Mouse (Mus musculus) c-Kit-positive CD71-positive TER-119-positive erythroid progenitor cells, embryonic 14.5 days (primary cell): ENCODE measurements around the gene Bcl10.
"Not testable (repeated sequence)": the region's sequence is repeated elsewhere in the genome, so short reads cannot be mapped to it uniquely, and the experiment has no call there.

Experiments used
- DNase-seq: peaks from one replicate; pipeline ENCODE4 v3.0.0-alpha.2; 2013; ENCODE audit warnings: low spot score

Gene Bcl10

GRCm38 (mm10) chr3:145922019-145922854, at the start of gene Bcl10:
TSS of gene Bcl10 (plus strand) at chr3:145922804.
- no peak for DNase-seq

- DNase-seq = no peak
These were observed 49.3 kb upstream of the Bcl10 start for GRCm38 (mm10) chr3:145873271-145873670.

GRCm38 (mm10) chr3:145874126-145874525, 48.5 kb upstream of the Bcl10 start:
- DNase-seq = no peak

GRCm38 (mm10) chr3:145876120-145876519, 46.5 kb upstream of the Bcl10 start:
- no peak for DNase-seq

GRCm38 (mm10) chr3:145878867-145879266, 43.7 kb upstream of the Bcl10 start:
- not testable (repeated sequence) for DNase-seq

GRCm38 (mm10) chr3:145880335-145880734, 42.3 kb upstream of the Bcl10 start:
- DNase-seq = no peak

- DNase-seq = no peak
These were observed 40.3 kb upstream of the Bcl10 start for GRCm38 (mm10) chr3:145882076-145882874.

- no peak for DNase-seq
These were observed 39.4 kb upstream of the Bcl10 start for GRCm38 (mm10) chr3:145883233-145883632.

GRCm38 (mm10) chr3:145885376-145885775, 37.2 kb upstream of the Bcl10 start:
- DNase-seq = no peak

- DNase-seq = no peak
These were observed 36.6 kb upstream of the Bcl10 start for GRCm38 (mm10) chr3:145885851-145886464.

GRCm38 (mm10) chr3:145887430-145887971, 35.1 kb upstream of the Bcl10 start:
- DNase-seq = no peak

- DNase-seq = no peak
These were observed 32.1 kb upstream of the Bcl10 start for GRCm38 (mm10) chr3:145890346-145891132.

GRCm38 (mm10) chr3:145892451-145892850, 30.2 kb upstream of the Bcl10 start:
- no peak for DNase-seq

GRCm38 (mm10) chr3:145894131-145894530, 28.5 kb upstream of the Bcl10 start:
- no peak for DNase-seq

GRCm38 (mm10) chr3:145897749-145898148, 24.9 kb upstream of the Bcl10 start:
- DNase-seq = no peak

GRCm38 (mm10) chr3:145899832-145900231, 22.8 kb upstream of the Bcl10 start:
- DNase-seq = no peak

GRCm38 (mm10) chr3:145903530-145903929, 19.1 kb upstream of the Bcl10 start:
- no peak for DNase-seq

GRCm38 (mm10) chr3:145904850-145905776, 17.5 kb upstream of the Bcl10 start:
- DNase-seq = peak; percentile 48

- DNase-seq = no peak
These were observed 16.0 kb upstream of the Bcl10 start for GRCm38 (mm10) chr3:145906582-145906981.

- DNase-seq = no peak
These were observed 10.1 kb upstream of the Bcl10 start for GRCm38 (mm10) chr3:145912512-145912911.
